Mouse (Mus musculus) stomach, embryonic 16.5 days (tissue): ENCODE results near the gene Vps35l. TPM values are rescaled to one million over a fixed set of nuclear protein-coding genes. Genes with fewer than 3 reads are reported as not detected.

ENCODE experiments used
- ATAC-seq: fragments of 200-750 bp; cut with Nextera tagmentation; 2 replicates; pipeline ENCODE4 v1.8.0; 2017; ENCODE audit warnings: moderate number of reproducible peaks, moderate TSS enrichment; ENCODE audit not compliant: insufficient read depth, low FRiP score
- H3K27ac ChIP-seq: fragments of 300-500 bp; sonication (generic); 2 replicates; pipeline ENCODE4 v1.5.1; 2014; ENCODE audit warnings: low read length
- H3K27me3 ChIP-seq: fragments of 300-500 bp; sonication (generic); 2 replicates; pipeline ENCODE4 v1.6.1; 2014; ENCODE audit warnings: low read length, control low read depth, mixed read lengths; ENCODE audit not compliant: control insufficient read depth, insufficient read depth
- H3K36me3 ChIP-seq: fragments of 300-500 bp; sonication (generic); 2 replicates; pipeline ENCODE4 v1.6.1; 2014; ENCODE audit warnings: low read length; ENCODE audit not compliant: control insufficient read depth, insufficient read depth
- H3K4me1 ChIP-seq: fragments of 300-500 bp; sonication (generic); 2 replicates; pipeline ENCODE4 v1.6.1; 2014; ENCODE audit warnings: low read length, control low read depth, mixed read lengths; ENCODE audit not compliant: control insufficient read depth, insufficient read depth
- H3K4me2 ChIP-seq: fragments of 300-500 bp; sonication (generic); 2 replicates; pipeline ENCODE4 v1.6.1; 2014; ENCODE audit warnings: low read depth, low read length, mixed read lengths
- H3K4me3 ChIP-seq: fragments of 300-500 bp; sonication (generic); replicated peaks from 2 replicates; pipeline ENCODE4 v1.5.1; 2014; ENCODE audit warnings: mild to moderate bottlenecking, low read length
- H3K9ac ChIP-seq: fragments of 300-500 bp; sonication (generic); 2 replicates; pipeline ENCODE4 v1.6.1; 2014; ENCODE audit warnings: low read length
- H3K9me3 ChIP-seq: fragments of 300-500 bp; sonication (generic); replicated peaks from 2 replicates; pipeline ENCODE4 v1.6.1; 2016; ENCODE audit warnings: low read length, control low read depth; ENCODE audit not compliant: control insufficient read depth
- WGBS: fragments of 180-500 bp; shearing (Covaris S2); extraction: QIAGEN DNeasy Blood & Tissue Kit; methylation state at CpG from one replicate; pipeline ENCODE4 v1.1.7; 2014; 5-methylcytosine and 5-hydroxymethylcytosine counted together
- polyA plus RNA-seq: library from polyadenylated mRNA; unstranded; fragments of >200 nt; fragmentation: Nextera tagmentation; extraction: Ambion mirVana; gene quantifications from 2 replicates; pipeline ENCODE4 v1.2.1, GENCODE M21; 2015

The Vps35l gene
- polyA plus RNA-seq, 1 experiment from 2014 or later, result 57.2 TPM

DNA sequence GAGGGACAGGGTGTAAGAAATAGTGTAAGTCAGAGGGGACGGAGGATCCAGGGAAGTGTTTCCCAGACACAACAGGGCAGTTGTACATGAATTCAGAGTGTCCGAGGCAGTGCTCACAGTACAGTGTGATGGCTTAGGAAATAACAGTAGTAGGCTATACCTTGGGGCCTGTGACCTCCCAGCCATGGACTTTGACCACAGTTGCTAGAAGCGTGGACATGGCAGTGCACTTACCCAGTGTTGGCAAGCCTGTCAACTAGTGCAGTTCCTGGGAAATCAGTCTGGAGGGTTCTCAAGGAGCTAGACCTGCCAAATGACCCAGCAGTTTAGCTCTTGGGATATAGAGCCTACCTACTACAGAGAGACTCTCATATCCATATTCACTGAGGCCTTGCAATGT is 76.2 kb downstream of the Vps35l start:
- Histone ChIP-seq H3K9me3 (no peaks in the 10 kb centered on the region), H3K27ac (no peak overlapping the region), H3K4me2 (no peak overlapping the region), H3K9ac (no peak overlapping the region), H3K4me1 (no peaks in the 10 kb centered on the region), H3K36me3 (peaks cover 6% of the 10 kb centered on the region; the same call in 1 of the 2 replicates), H3K4me3 (no peak overlapping the region), H3K27me3 (no peaks in the 10 kb centered on the region)
- no peak for ATAC-seq
- WGBS, result 91% methylated on average over 3 of the region's 3 CpGs

DNA sequence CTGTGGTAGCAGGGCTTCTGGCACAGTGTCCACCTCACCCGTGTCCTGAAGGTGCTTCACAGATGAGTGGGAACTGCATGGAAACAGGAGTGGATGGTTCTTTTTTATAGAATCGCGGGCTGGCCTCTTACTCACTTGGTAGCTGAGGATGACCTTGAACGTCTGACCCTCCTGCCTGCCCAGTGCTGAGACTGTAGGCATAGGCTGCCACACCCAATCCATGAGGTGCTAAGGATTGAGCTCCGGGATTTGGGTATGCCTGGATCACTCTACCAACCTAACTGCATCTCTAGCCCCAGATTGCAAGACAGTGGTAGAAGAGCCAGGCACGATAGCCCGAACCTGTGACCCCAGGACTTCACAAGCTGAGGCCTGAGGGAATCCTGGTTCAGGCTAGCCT is 77.7 kb downstream of the Vps35l start:
- ATAC-seq, result no peak
- Histone ChIP-seq H3K27me3 (no peaks in the 10 kb centered on the region), H3K36me3 (peaks cover 6% of the 10 kb centered on the region; the same call in 1 of the 2 replicates), H3K4me2 (no peak overlapping the region), H3K27ac (no peak overlapping the region), H3K4me3 (no peak overlapping the region), H3K9ac (no peak overlapping the region), H3K9me3 (no peaks in the 10 kb centered on the region), H3K4me1 (no peaks in the 10 kb centered on the region)
- WGBS, result 90% methylated on average over 7 of the region's 7 CpGs

DNA sequence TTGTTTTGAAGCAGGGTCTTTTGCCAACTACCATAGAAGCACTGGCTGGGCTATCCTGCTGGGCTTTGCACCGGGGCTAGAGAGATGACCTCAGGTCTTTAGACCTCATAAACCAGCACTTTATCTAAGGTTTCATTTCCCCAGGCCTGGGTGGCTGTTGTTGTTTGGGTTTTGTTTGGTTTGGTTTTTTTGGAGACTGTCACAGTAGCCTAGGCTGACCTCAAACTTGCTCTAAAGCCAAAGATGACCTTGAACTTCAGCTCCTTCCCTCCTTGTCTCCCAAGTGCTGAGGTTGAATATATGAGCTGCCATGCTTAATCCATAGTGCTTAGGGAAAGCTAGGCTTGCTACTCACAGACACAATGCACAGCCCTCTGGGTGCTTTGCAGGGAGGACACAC is 79.6 kb downstream of the Vps35l start:
- H3K9ac ChIP-seq, result no peak overlapping the region
- 69% methylated on average over 1 of the region's 1 CpGs for WGBS
- no peak for ATAC-seq

DNA sequence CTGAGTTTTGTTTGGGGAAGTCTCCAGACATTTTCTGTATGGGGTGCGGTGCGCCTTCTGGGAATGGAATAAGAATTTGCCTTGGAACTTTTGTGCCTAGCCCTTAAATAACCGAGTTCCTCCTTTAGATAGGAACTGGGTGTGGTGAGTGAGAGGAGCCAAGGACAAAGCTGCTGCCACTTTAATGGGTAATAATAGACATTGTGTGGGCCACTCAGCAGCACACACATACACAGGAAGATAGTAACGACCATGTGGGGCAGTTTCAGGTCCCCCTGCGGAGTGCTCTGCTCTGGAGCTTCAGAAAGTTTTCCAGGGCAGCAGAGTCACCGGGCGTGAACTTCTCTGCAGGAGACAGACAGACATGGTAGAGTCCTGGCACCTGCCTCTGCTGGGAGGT is 81.3 kb downstream of the Vps35l start:
- Histone ChIP-seq H3K4me1 (no peaks in the 10 kb centered on the region), H3K36me3 (peaks cover 6% of the 10 kb centered on the region; the same call in 1 of the 2 replicates), H3K9ac (no peak overlapping the region), H3K4me3 (no peak overlapping the region), H3K4me2 (no peak overlapping the region), H3K9me3 (no peaks in the 10 kb centered on the region), H3K27me3 (no peaks in the 10 kb centered on the region), H3K27ac (no peak overlapping the region)
- no peak for ATAC-seq
- 62% methylated on average over 7 of the region's 7 CpGs for WGBS

More for the DNA sequence above, 79.6 kb downstream of the Vps35l start:
- H3K27ac ChIP-seq, result no peak overlapping the region
- H3K27me3 ChIP-seq, result no peaks in the 10 kb centered on the region
- H3K4me3 ChIP-seq, result no peak overlapping the region
- no peaks in the 10 kb centered on the region for H3K4me1 ChIP-seq
- no peaks in the 10 kb centered on the region for H3K9me3 ChIP-seq
- H3K36me3 ChIP-seq, result peaks cover 6% of the 10 kb centered on the region; the same call in 1 of the 2 replicates
- no peak overlapping the region for H3K4me2 ChIP-seq

DNA sequence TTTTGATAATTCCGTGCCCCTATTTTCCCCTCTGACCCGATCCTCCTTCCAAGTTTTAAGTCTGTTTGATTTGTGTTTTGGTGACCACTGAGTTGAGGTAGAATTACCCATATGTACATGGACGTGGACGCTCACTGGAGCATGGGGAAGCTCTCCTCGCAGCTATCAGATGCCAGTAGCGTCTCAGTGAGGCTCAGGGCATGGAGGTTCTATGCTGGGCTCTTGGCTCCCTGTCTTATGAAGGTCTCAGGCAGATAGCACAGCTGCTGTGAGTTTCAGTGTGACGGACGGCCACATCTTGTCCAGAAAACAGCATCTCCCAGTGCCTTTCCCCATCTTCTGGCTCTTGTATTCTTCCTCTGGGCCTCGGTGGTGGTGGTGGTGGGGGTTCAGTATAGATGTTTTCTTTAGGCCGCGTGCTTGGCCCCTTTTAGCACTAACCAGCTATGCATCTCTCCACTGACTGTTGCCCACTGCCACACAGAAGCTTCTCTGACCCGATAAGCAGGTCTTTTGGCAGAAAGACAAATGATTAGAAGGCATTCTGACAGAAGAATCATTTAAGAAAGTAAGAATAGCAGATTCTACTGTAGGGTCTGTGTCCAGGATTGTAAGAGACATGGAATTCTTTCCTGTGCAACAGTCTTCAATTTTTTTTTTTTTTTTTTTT is 82.0 kb downstream of the Vps35l start:
- Histone ChIP-seq H3K4me3 (no peak overlapping the region), H3K9me3 (no peaks in the 10 kb centered on the region), H3K9ac (no peak overlapping the region), H3K4me1 (no peaks in the 10 kb centered on the region), H3K27me3 (no peaks in the 10 kb centered on the region), H3K36me3 (peaks cover 6% of the 10 kb centered on the region; the same call in 1 of the 2 replicates), H3K27ac (no peak overlapping the region), H3K4me2 (no peak overlapping the region)
- WGBS, result 87% methylated on average over 12 of the region's 12 CpGs
- ATAC-seq, result no peak

DNA sequence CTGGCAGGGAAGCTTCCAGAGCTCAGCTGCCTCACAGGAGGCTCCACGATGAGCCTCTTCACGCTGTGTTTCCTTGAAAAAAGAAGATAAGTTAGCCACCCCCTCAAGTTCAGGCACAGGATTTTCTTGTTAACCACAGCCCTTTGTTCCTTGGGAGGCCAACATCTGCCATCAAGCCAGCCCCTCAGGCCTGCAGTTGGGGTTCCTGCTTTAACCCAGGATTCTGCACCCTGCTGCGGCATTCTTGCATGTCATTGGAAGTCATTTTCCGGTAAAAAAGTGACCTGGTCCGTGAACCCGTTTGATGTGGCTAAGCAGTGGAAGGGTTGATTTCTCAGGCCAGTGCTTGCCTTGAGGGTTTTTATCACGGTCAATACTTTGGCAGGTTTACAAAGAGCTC is 84.4 kb downstream of the Vps35l start:
- no peak overlapping the region for H3K27ac ChIP-seq
- H3K4me3 ChIP-seq, result no peak overlapping the region
- no peaks in the 10 kb centered on the region for H3K4me1 ChIP-seq
- H3K27me3 ChIP-seq, result no peaks in the 10 kb centered on the region
- H3K4me2 ChIP-seq, result no peak overlapping the region
- no peak overlapping the region for H3K9ac ChIP-seq
- H3K36me3 ChIP-seq, result no peaks in the 10 kb centered on the region
- ATAC-seq, result no peak
- no peaks in the 10 kb centered on the region for H3K9me3 ChIP-seq
- WGBS, result 74% methylated on average over 7 of the region's 7 CpGs

DNA sequence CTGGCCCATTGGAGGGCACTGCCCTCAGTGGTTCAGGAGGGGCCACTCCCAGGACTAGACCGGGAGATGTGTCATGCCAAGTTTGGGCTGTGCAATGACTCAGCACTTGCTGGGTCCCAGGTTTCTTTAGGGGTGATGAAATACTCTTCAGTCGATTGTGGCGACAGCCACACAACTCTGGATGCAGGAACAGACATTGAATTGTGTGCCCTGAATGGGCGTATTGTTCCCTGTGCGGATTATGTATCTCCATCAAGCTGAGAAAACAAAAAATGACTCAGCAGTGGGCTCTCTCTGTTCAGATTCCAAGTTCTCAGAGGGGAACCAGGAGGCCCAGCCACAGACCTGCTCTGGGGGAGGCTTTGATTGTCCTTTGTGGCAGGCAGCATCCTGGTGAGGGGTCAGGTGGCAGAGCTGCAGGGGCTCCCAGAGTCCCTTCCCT is 88.0 kb downstream of the Vps35l start:
- WGBS, result 67% methylated on average over 5 of the region's 5 CpGs
- Histone ChIP-seq H3K36me3 (no peaks in the 10 kb centered on the region), H3K27ac (no peak overlapping the region), H3K27me3 (no peaks in the 10 kb centered on the region), H3K4me1 (no peaks in the 10 kb centered on the region), H3K4me3 (no peak overlapping the region), H3K9me3 (no peaks in the 10 kb centered on the region), H3K9ac (no peak overlapping the region), H3K4me2 (no peak overlapping the region)
- peak; percentile 46 for ATAC-seq

DNA sequence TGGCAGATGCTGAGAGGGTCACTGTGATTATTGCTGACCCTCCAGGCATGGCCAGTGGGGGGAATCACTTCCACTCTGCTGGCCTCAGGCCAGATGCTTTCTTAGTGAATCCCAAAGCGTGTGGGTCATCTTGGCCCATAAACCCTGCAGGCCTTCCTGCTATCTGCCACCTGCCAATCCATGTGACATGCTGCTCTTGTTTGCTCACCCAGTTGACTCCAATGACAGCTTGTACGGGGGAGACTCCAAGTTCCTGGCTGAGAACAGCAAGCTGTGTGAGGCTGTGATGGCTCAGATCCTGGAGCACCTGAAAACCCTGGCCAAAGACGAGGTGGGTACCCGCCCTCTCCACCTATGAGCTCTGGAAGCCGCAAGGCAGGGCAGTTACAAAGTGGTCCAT is 97.9 kb downstream of the Vps35l start:
- H3K4me2 ChIP-seq, result no peak overlapping the region
- no peak overlapping the region for H3K4me3 ChIP-seq
- no peaks in the 10 kb centered on the region for H3K9me3 ChIP-seq
- H3K27ac ChIP-seq, result no peak overlapping the region
- no peak overlapping the region for H3K9ac ChIP-seq
- peaks cover 21% of the 10 kb centered on the region; the same call in 1 of the 2 replicates for H3K36me3 ChIP-seq
- H3K4me1 ChIP-seq, result no peaks in the 10 kb centered on the region
- no peak for ATAC-seq
- WGBS, result 81% methylated on average over 5 of the region's 5 CpGs
- H3K27me3 ChIP-seq, result no peaks in the 10 kb centered on the region

DNA sequence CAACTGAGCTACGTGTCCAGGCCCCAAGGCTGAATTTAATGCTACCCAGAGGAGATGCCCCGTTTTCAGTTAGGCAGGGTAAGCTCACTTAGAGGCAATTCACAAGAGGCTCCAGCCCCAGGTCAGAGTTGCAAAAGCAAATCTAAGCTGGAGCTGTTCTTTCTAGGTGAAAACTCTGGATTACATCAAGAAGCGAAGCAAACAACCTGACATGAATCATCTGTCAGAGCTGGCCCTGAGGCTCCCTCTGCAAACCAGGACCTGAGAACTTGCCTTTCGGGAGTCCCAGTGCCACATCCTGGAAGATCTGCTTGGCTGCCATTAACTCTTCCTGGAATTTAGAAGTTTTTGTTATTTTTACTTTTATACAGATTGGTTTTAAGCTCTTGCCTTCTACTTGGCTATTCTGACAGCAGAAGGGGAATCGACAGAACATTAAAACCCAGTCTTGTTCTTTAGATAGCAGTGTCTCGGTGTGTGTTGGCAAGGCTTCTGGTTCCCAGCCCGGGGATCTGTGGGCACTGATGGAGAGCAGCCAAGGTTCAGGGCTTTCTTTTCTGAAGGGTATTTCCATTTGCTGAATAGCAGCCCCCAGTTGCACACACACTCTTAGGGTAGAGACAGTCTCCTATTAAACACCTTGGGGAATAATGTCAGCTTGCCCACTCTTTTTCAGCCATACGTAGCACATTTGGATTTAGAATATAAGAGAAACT is 101.2 kb downstream of the Vps35l start:
- Histone ChIP-seq H3K27me3 (no peaks in the 10 kb centered on the region), H3K4me2 (no peak overlapping the region), H3K9ac (no peak overlapping the region), H3K4me3 (no peak overlapping the region), H3K27ac (no peak overlapping the region), H3K4me1 (no peaks in the 10 kb centered on the region), H3K36me3 (peaks cover 25% of the 10 kb centered on the region; the same call in 1 of the 2 replicates), H3K9me3 (no peaks in the 10 kb centered on the region)
- ATAC-seq, result no peak
- WGBS, result 71% methylated on average over 8 of the region's 8 CpGs
